Mouse (Mus musculus): ENCODE results near the gene 1810049J17Rik. TPM values are rescaled to one million over a fixed set of nuclear protein-coding genes. Genes with fewer than 3 reads are reported as not detected.
"Not testable (repeated sequence)": the region's sequence is repeated elsewhere in the genome, so short reads cannot be mapped to it uniquely, and the experiment has no call there.

Gene 1810049J17Rik
- polyA plus RNA-seq, 1 experiment, result 9.7 TPM

GRCm38 (mm10) chr15:12367306-12368080 is 45.8 kb upstream of the 1810049J17Rik start:
- Histone ChIP-seq H3K36me3 (ENCODE audit: control insufficient read depth, insufficient read depth) (no peaks in the 10 kb centered on the region), H3K4me2 (ENCODE audit: low read depth) (no peak overlapping the region), H3K27me3 (ENCODE audit: control insufficient read depth, insufficient read depth, insufficient read length) (peaks cover 2% of the 10 kb centered on the region), H3K4me3 (no peak overlapping the region), H3ac (ENCODE audit: control insufficient read depth, insufficient read length) (no peak overlapping the region), H3K79me2 (ENCODE audit: control insufficient read depth, insufficient read depth) (no peaks in the 10 kb centered on the region)
- no peak for TF ChIP-seq MAX (IDR thresholded peaks at IDR 0.05; ENCODE audit: low read depth)
- no peak for TF ChIP-seq POLR2A (IDR thresholded peaks at IDR 0.05; ENCODE audit: insufficient read length, low read depth)
- TF ChIP-seq TCF3 (IDR thresholded peaks at IDR 0.05; ENCODE audit: insufficient read length, low read depth), result no peak
- TF ChIP-seq USF1 (IDR thresholded peaks at IDR 0.05; ENCODE audit: low read depth), result no peak
- TF ChIP-seq SRF (IDR thresholded peaks at IDR 0.05; ENCODE audit: control insufficient read depth, insufficient read length, low read depth), result no peak
- TF ChIP-seq MYOD1 (IDR thresholded peaks at IDR 0.05; ENCODE audit: control insufficient read depth in 1 of 3, insufficient read length in 2 of 3, low read depth in 2 of 3), result no peak
- TF ChIP-seq CEBPB (IDR thresholded peaks at IDR 0.05; ENCODE audit: insufficient read depth, poor library complexity, severe bottlenecking), result no peak
- no peak for TF ChIP-seq POLR2AphosphoS2 (IDR thresholded peaks at IDR 0.05; ENCODE audit: insufficient read length, low read depth)
- TF ChIP-seq TCF12 (IDR thresholded peaks at IDR 0.05; ENCODE audit: insufficient read depth, poor library complexity, severe bottlenecking), result no peak
- TF ChIP-seq REST (IDR thresholded peaks at IDR 0.05; ENCODE audit: insufficient read depth, insufficient read length), result no peak
- TF ChIP-seq E2F4 (IDR thresholded peaks at IDR 0.05; ENCODE audit: insufficient read depth), result no peak
- TF ChIP-seq MYOG (IDR thresholded peaks at IDR 0.05; ENCODE audit: control insufficient read depth in 1 of 3, insufficient read depth in 1 of 3, insufficient read length in 2 of 3, low read depth in 2 of 3), result no peak

- not testable (repeated sequence) for H3K27me3 ChIP-seq (ENCODE audit: control insufficient read depth, insufficient read depth, insufficient read length); H3K4me3 ChIP-seq; H3ac ChIP-seq (ENCODE audit: control insufficient read depth, insufficient read length); H3K36me3 ChIP-seq (ENCODE audit: control insufficient read depth, insufficient read depth); H3K4me2 ChIP-seq (ENCODE audit: low read depth); H3K79me2 ChIP-seq (ENCODE audit: control insufficient read depth, insufficient read depth)
Observed at GRCm38 (mm10) chr15:12366580-12367305, 45.0 kb upstream of the 1810049J17Rik start.

GRCm38 (mm10) chr15:12366072-12366469 is 44.4 kb upstream of the 1810049J17Rik start:
- TF ChIP-seq USF1 (IDR thresholded peaks at IDR 0.05; ENCODE audit: low read depth), result no peak
- Histone ChIP-seq H3K4me3 (no peak overlapping the region), H3K36me3 (ENCODE audit: control insufficient read depth, insufficient read depth) (no peaks in the 10 kb centered on the region), H3ac (ENCODE audit: control insufficient read depth, insufficient read length) (no peak overlapping the region), H3K4me2 (ENCODE audit: low read depth) (no peak overlapping the region), H3K79me2 (ENCODE audit: control insufficient read depth, insufficient read depth) (no peaks in the 10 kb centered on the region), H3K27me3 (ENCODE audit: control insufficient read depth, insufficient read depth, insufficient read length) (no peaks in the 10 kb centered on the region)

GRCm38 (mm10) chr15:12365416-12366071 is 43.8 kb upstream of the 1810049J17Rik start:
- Histone ChIP-seq H3K4me2 (ENCODE audit: low read depth) (no peak overlapping the region), H3ac (ENCODE audit: control insufficient read depth, insufficient read length) (no peak overlapping the region), H3K4me3 (no peak overlapping the region), H3K27me3 (ENCODE audit: control insufficient read depth, insufficient read depth, insufficient read length) (no peaks in the 10 kb centered on the region), H3K79me2 (ENCODE audit: control insufficient read depth, insufficient read depth) (no peaks in the 10 kb centered on the region), H3K36me3 (ENCODE audit: control insufficient read depth, insufficient read depth) (no peaks in the 10 kb centered on the region)
- TF ChIP-seq MYOG (IDR thresholded peaks at IDR 0.05; ENCODE audit: control insufficient read depth in 1 of 3, insufficient read depth in 1 of 3, insufficient read length in 2 of 3, low read depth in 2 of 3) (no peak), MYOD1 (IDR thresholded peaks at IDR 0.05; ENCODE audit: control insufficient read depth in 1 of 3, insufficient read length in 2 of 3, low read depth in 2 of 3) (no peak), REST (IDR thresholded peaks at IDR 0.05; ENCODE audit: insufficient read depth, insufficient read length) (no peak), POLR2A (IDR thresholded peaks at IDR 0.05; ENCODE audit: insufficient read length, low read depth) (no peak), TCF3 (IDR thresholded peaks at IDR 0.05; ENCODE audit: insufficient read length, low read depth) (no peak), CEBPB (IDR thresholded peaks at IDR 0.05; ENCODE audit: insufficient read depth, poor library complexity, severe bottlenecking) (no peak), TCF12 (IDR thresholded peaks at IDR 0.05; ENCODE audit: insufficient read depth, poor library complexity, severe bottlenecking) (no peak), E2F4 (IDR thresholded peaks at IDR 0.05; ENCODE audit: insufficient read depth) (no peak)

- Histone ChIP-seq H3K36me3 (ENCODE audit: control insufficient read depth, insufficient read depth) (peaks cover 8% of the 10 kb centered on the region), H3K4me2 (ENCODE audit: low read depth) (no peak overlapping the region), H3K79me2 (ENCODE audit: control insufficient read depth, insufficient read depth) (no peaks in the 10 kb centered on the region), H3K27me3 (ENCODE audit: control insufficient read depth, insufficient read depth, insufficient read length) (no peaks in the 10 kb centered on the region), H3ac (ENCODE audit: control insufficient read depth, insufficient read length) (no peak overlapping the region), H3K4me3 (no peak overlapping the region)
- no peak for TF ChIP-seq TCF3 (IDR thresholded peaks at IDR 0.05; ENCODE audit: insufficient read length, low read depth)
- TF ChIP-seq USF1 (IDR thresholded peaks at IDR 0.05; ENCODE audit: low read depth), result no peak
- no peak for TF ChIP-seq SRF (IDR thresholded peaks at IDR 0.05; ENCODE audit: control insufficient read depth, insufficient read length, low read depth)
- no peak for TF ChIP-seq MAX (IDR thresholded peaks at IDR 0.05; ENCODE audit: low read depth)
- no peak for TF ChIP-seq POLR2AphosphoS2 (IDR thresholded peaks at IDR 0.05; ENCODE audit: insufficient read length, low read depth)
- TF ChIP-seq E2F4 (IDR thresholded peaks at IDR 0.05; ENCODE audit: insufficient read depth), result no peak
- TF ChIP-seq TCF12 (IDR thresholded peaks at IDR 0.05; ENCODE audit: insufficient read depth, poor library complexity, severe bottlenecking), result no peak
- no peak for TF ChIP-seq CEBPB (IDR thresholded peaks at IDR 0.05; ENCODE audit: insufficient read depth, poor library complexity, severe bottlenecking)
- TF ChIP-seq POLR2A (IDR thresholded peaks at IDR 0.05; ENCODE audit: insufficient read length, low read depth), result no peak
- no peak for TF ChIP-seq MYOD1 (IDR thresholded peaks at IDR 0.05; ENCODE audit: control insufficient read depth in 1 of 3, insufficient read length in 2 of 3, low read depth in 2 of 3)
- no peak for TF ChIP-seq REST (IDR thresholded peaks at IDR 0.05; ENCODE audit: insufficient read depth, insufficient read length)
- TF ChIP-seq MYOG (IDR thresholded peaks at IDR 0.05; ENCODE audit: control insufficient read depth in 1 of 3, insufficient read depth in 1 of 3, insufficient read length in 2 of 3, low read depth in 2 of 3), result no peak
Observed at GRCm38 (mm10) chr15:12364096-12364495, 42.4 kb upstream of the 1810049J17Rik start.
